Mouse (Mus musculus): ENCODE measurements around the gene Cpsf2.
"Not testable (repeated sequence)": the region's sequence is repeated elsewhere in the genome, so short reads cannot be mapped to it uniquely, and the experiment has no call there.

Cpsf2 gene

GRCm38 (mm10) chr12:101975601-101976571, at the start of gene Cpsf2:
Gene Cpsf2 (plus strand): TSS chr12:101975988.
- peak; percentile 90 for DNase-seq (ENCODE audit: low read depth, low spot score)

DNA sequence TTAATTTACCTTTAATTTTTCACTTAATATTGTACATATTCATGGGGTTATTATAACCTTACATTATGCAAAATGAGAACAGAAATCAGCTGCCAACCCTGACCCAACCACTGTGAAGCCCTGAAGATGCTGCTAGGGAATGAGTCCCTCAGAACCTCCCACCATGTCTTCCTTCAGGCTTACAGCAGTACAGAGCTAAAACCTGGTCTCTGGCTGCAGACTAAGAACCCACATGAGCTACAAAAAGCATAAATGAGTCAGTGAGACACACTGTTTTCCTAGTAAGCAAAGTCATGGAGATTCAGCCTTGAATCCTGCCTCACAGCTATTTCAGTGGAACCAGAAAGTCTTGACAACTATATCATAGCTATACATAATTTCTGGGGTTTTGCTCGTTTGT, 47.4 kb upstream of the Cpsf2 start:
- DNase-seq (ENCODE audit: low read depth, low spot score) = peak; percentile 24

DNA sequence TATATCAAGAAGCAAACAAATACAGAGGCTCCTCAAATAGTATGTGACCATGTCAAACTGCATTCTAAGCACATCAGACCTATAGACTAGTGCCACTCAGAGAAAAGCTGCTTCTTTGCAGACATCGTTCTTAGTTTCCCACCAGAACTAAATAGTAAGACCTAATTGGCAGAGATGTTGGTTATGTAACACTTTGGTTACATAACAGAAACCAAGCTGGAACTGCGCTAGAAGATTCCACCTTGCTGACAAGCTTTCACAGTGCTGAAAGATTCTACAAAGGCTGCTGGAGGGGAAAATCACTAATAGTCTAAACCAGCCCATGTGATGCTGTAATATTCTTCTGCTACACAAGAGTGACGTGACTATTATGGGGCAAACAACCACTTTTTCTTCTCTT, 40.6 kb upstream of the Cpsf2 start:
- DNase-seq (ENCODE audit: low read depth, low spot score) = peak; percentile 72

DNA sequence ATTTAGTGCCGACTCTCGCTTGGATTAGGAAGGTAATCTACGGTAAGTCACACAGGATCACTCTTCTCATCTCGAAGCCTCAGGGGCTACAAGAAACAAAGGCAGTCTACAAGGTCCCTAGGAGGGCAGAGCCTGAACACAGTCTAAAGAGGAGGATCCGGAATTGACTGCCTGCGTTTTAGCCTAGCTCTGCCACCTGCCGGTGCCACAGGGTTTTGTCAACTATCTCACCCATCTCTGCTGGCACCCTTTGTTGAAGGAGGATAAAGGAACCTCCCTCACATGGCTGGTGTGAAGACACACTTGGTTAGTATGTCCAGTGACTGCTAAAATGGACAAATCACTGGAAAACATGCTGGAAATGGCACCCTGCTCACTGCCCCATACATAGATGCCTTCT, 38.2 kb upstream of the Cpsf2 start:
- DNase-seq (ENCODE audit: low read depth, low spot score) = peak; percentile 22

GRCm38 (mm10) chr12:101947986-101948385, 27.8 kb upstream of the Cpsf2 start:
- peak; percentile 84 for DNase-seq (ENCODE audit: low read depth, low spot score)

DNA sequence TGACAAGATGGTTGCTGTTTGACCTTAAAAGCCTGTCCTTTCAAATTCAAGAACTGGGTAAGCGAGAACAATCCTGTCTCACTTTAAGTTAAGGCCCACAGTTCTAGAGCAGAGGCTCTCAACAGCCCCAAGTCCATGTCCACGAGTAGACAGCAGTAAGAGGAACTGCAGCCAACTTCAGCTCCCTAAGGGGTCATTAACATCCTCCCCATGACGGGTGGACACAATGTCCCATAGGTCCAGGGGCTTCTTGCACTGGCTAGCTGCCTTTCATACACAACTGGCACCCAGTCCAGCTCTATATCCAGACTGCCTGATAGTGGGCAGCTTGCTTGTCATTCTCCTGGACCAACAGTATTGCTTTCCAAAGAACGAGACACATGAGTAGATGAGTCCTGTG, 27.0 kb upstream of the Cpsf2 start:
- no peak for DNase-seq (ENCODE audit: low read depth, low spot score)

DNA sequence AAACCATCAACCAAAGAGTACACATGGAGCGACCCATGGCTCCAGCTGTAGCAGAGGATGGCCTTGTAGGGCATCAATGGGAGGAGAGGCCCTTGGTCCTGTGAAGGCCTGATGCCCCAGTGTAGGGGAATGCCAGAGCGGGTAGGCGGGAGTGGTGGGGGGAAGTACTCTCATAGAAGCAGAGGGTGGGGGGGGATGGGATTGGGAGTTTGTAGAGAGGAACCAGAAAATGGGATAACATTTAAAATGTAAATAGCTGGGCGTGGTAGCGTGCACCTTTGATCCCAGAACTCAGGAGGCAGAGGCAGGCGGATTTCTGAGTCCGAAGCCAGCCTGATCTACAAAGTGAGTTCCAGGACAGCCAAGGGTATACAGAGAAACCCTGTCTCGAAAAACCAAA, 20.0 kb upstream of the Cpsf2 start:
- not testable (repeated sequence) for DNase-seq (ENCODE audit: low read depth, low spot score)

GRCm38 (mm10) chr12:101957079-101957941, 18.5 kb upstream of the Cpsf2 start:
- DNase-seq (ENCODE audit: low read depth, low spot score) = peak; percentile 20

DNA sequence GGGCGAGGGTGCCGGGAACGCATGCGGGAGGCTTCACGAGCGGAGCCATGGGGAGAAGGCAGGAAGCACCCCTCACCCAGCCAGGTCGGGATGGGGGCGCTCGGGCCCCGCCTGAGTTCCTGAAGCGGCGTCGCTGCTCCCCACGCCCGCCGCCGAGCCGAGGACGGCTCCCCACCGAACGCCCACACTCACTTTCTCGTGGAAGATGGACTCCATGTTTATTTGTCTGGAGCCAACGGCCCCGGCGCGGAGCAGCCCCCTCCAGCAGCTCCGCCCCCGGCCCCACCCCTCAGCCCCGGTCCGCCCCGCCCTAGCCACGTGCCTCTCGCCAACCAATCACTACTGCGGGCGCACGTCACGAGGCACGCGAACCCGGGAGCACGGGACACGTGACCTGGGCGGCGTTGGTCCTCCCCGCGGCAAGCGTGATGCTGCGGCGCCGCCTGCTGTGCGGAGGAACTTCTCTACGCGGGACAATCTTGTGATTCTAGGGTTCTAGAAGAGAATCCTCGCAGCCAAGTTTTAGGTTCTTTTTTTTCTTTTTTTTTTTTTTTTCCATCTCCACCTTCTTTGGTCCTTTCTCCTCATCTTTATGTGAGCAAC, 17.7 kb upstream of the Cpsf2 start, which contains the start of gene Atxn3:
TSS of gene Atxn3 (minus strand) at position 305 of the 603 bp plus-strand sequence.
- DNase-seq (ENCODE audit: low read depth, low spot score) = peak; percentile 99

- DNase-seq (ENCODE audit: low read depth, low spot score) = no peak
These were observed 17.2 kb upstream of the Cpsf2 start for GRCm38 (mm10) chr12:101958556-101958955.

GRCm38 (mm10) chr12:101958960-101959780, 16.6 kb upstream of the Cpsf2 start:
- DNase-seq (ENCODE audit: low read depth, low spot score) = not testable (repeated sequence)

- no peak for DNase-seq (ENCODE audit: low read depth, low spot score)
These were observed 4.5 kb upstream of the Cpsf2 start for GRCm38 (mm10) chr12:101971311-101971710.

- no peak for DNase-seq (ENCODE audit: low read depth, low spot score)
These were observed 3.6 kb upstream of the Cpsf2 start for GRCm38 (mm10) chr12:101972230-101972629.

DNA sequence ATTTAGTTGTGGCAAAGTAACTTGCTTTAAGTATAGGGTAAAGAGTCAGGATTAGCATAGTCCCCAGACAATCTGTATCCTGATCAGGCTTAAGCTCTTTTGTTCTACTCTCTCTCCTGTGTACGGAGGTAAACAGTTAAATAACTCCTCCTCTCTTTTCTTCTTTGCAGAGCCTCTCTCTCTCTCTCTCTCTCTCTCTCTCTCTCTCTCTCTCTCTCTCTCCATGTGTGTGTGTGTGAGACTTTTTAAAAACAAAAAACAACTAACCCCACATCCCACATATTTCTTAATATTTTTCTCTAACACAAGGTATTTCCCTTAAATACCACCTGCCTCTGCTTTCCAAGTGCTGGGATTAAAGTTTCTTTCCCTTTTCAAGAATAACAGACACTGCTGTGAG, 1.2 kb upstream of the Cpsf2 start:
- no peak for DNase-seq (ENCODE audit: low read depth, low spot score)

DNA sequence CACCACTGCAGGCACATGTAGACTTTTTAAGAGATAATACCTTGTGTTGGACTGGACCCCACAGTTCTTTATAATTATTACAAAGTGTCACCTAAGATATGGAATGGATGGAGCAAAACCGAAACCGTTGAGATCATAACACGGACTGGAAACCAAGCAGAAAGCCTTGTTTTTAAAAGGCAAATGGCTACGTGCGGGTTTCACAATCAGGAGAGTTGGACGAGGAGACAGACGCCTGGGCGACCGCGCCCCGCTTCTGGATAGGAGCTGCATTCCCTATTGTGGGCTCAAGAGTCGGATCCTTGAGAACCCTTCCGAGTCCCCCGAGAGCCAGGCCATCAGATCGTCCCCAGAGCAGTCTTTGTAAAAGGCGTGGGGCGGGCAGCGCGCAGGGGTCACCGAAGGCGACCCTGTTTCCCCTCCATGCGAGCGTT, 604 bp upstream of the Cpsf2 start:
- DNase-seq (ENCODE audit: low read depth, low spot score) = no peak

- no peak for DNase-seq (ENCODE audit: low read depth, low spot score)
These were observed 1.0 kb downstream of the Cpsf2 start for GRCm38 (mm10) chr12:101976651-101977403.

- no peak for DNase-seq (ENCODE audit: low read depth, low spot score)
These were observed 1.7 kb downstream of the Cpsf2 start for GRCm38 (mm10) chr12:101977404-101977915.

DNA sequence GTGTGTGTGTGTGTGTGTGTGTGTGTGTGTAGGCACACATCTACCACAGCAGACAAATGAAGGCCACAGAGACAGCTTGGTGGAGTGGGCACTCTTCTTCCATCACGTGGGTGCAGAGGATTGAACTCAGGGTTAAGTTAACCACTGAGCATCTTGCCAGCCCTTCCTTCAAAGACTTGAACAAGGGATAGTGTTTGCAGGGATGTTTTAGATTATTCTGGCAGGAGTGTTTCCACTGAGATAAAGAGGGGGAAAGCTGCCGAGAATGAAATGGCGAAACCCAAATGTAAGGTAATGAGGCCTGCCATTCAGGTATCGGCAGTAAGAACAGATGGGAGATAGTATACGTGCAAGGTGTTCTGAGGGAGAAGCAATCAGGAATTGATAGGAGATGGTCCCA, 2.4 kb downstream of the Cpsf2 start:
- no peak for DNase-seq (ENCODE audit: low read depth, low spot score)

GRCm38 (mm10) chr12:101978588-101978987, 2.8 kb downstream of the Cpsf2 start:
- DNase-seq (ENCODE audit: low read depth, low spot score) = no peak

GRCm38 (mm10) chr12:101979213-101979750, 3.5 kb downstream of the Cpsf2 start:
- DNase-seq (ENCODE audit: low read depth, low spot score) = no peak

Measured in brain, adult 2 months (tissue).